Mouse (Mus musculus): ENCODE data around the gene Smchd1. TPM values are rescaled to one million over a fixed set of nuclear protein-coding genes. Genes with fewer than 3 reads are reported as not detected.

The Smchd1 gene
- 1.3 and 1.8 TPM in 2 replicates for polyA plus RNA-seq (2012; rRNA removed; ENCODE audit: low replicate concordance)

DNA sequence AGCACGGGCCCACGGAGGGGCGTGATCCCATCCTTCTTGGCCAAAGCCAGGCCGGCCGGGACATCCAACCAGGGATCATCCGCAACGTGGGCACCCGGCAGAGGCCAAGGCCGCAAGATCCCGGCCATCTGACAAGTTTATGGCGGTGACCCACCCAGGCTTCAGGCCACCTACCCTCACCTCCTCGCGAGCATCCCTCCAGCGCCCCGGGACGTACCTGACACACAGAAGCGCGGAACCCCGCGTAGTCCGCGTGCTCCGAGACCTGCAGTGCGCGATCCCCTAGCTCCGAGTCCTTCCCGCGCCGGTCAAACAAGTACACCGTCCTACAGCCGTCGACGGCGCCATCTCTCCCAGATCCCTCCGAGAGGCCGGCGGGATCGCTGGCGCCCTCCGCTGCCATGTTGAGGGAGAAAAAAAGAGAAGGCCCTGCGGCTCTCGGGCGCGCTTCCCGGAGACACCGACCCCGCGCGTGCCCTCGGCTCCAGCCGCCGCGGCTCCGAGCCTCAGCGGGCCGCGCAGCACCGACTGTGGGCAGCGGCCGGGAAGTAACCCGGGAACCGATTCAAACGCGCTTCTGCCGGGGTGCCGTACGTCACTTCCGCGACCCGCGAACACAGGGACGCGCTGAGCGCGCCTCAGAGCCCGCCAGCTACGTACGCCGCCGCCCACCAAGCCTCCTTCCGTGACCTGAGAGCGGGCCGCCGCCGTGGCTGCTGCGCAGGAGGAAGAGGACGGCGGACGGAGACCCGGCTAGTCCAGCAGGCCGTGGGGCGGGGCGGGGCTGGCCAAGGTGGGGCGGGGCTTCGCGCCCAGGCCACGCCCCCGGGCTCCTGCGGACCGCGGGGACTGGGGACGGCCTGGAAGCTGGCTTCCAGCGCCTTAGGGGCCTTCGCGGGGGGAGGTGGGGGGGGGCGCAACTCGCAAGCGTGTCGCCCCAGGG lies at the start of gene Smchd1:
Gene Smchd1, minus strand, starts transcription at position 582 of the 943 bp plus-strand sequence.

GRCm38 (mm10) chr17:71459818-71460217 lies 15.3 kb downstream of the Smchd1 start, which contains the start of gene Gm4707:
TSS of gene Gm4707 (minus strand) at chr17:71459918.

GRCm38 (mm10) chr17:71311340-71312171 lies 163.6 kb downstream of the Smchd1 start, which contains the start of gene Emilin2:
TSS of gene Emilin2 (minus strand) at chr17:71311978.

Other genes with a start within 250 kb of the Smchd1 start
- 1.5 and 2.3 TPM in 2 replicates for gene Emilin2, start 163.4 kb downstream of the Smchd1 start, polyA plus RNA-seq (2012; rRNA removed; ENCODE audit: low replicate concordance)
- 0.43 TPM in 1 of 2 replicates, not detected in the other for gene Gm4707, start 15.4 kb downstream of the Smchd1 start, polyA plus RNA-seq (2012; rRNA removed; ENCODE audit: low replicate concordance)
- gene Ndc80, start 51.5 kb upstream of the Smchd1 start, polyA plus RNA-seq (2012; rRNA removed; ENCODE audit: low replicate concordance): 0.02 TPM in 1 of 2 replicates, not detected in the other
- gene Spdya, start 76.7 kb upstream of the Smchd1 start, polyA plus RNA-seq (2012; rRNA removed; ENCODE audit: low replicate concordance): not detected in 2 replicates
- gene Wdr43, start 140.6 kb upstream of the Smchd1 start, polyA plus RNA-seq (2012; rRNA removed; ENCODE audit: low replicate concordance): 1.1 and 2.3 TPM in 2 replicates
- 0.06 and 0.32 TPM in 2 replicates for gene Togaram2, start 197.9 kb upstream of the Smchd1 start, polyA plus RNA-seq (2012; rRNA removed; ENCODE audit: low replicate concordance)